Mouse (Mus musculus) gastrocnemius, postnatal 14 days (tissue): ENCODE measurements around the gene Cmah. TPM values are rescaled to one million over a fixed set of nuclear protein-coding genes. Genes with fewer than 3 reads are reported as not detected.

Experiments used
- DNase-seq: peaks from one replicate; pipeline ENCODE4 v3.0.0; 2021; ENCODE audit warnings: mixed read lengths
- intact Hi-C: fragments of 180-260 bp; cut with DNase I; formaldehyde crosslinking; loops from one replicate; pipeline ENCODE4 v1.15.1; 2025; ENCODE audit warnings: low total_unique reads
- total RNA-seq, 2 experiments: library from RNA; stranded (reverse); gene quantifications; 2 replicates each; pipeline ENCODE4 v1.2.3; 2021

Gene Cmah
- total RNA-seq, 2 experiments from 2014 or later, result 1.4 to 3.0 TPM

DNA sequence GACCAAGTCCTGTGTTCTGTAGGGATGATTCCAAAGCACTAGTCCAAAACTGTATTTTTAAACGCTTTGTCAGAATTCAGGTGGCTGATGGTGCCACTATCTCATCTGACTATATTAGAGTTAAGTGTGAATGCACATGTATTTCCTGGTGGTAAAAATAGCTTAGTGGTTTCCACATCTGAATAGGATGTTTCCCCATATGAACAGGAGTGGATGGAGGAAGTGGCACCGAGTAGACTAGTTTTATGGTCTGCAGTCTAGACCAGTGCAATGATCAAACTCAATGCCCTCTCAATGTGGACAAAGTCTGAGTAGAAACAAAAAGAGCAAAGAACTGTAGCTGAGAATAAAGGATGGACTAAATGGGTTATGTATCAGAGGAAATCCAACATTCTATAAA is 79.6 kb downstream of the Cmah start:
- no peak for DNase-seq
- intact Hi-C loops, result no loop called here

DNA sequence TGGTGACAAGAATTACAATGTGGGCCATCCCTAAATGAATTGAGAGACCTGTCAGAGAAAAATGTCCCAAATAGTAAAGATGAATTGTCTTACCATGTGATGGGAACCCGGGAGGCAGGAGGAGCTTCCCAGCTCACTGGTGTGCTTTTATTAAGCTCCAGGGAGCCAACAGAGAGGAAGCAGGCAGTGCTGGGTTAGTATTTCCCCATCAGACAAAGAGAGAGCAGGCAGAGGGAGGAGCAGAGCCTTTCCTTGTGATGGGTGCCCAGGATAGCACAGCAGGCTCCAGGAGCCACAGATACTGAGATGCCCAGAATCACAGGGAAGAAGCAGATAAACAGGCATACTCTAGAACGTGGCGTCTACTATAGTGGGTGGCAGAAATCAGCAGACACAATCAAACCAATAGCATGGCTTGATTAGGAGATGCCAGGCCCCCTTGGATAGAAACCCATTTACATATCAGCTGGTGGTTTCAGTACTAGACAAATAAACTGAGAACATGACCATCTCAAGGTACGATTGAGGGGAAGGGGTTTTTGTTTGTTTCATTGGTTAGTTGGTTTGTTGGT is 87.5 kb downstream of the Cmah start:
- no peak for DNase-seq
- intact Hi-C loops, result no loop called here

DNA sequence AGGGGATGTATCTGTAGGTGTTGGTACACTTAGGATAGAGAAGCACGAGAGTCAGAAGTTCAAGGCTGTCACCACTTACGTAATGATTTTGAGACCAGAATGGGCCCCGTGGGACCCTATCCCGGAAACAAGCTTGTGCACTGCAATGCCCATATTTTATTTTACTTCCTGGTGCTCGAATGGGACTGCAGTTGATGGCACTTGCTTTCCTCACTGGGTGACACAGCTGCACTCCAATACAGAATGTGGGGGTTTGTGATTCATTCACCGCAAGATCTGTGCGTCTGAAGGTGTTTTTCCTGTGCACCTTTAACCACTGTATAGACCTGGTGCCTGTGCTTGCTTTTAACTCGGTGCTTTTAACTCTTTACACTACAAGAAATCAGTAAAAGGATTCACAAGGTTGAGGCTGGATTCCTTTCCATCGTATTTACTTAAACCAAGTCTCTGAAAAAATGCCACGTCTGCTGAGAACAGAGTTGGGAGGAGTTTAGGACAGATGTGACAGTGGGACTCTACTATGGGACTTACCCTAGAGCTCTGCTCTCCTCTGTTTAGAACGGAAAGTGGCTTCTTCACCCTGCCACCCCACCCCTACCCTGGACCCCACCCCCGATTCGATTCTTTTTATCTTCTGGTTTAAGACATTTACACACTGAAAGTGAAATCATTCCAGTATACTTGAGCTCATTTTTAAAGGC is 88.5 kb downstream of the Cmah start:
- DNase-seq, result no peak
- intact Hi-C loops, result no loop called here

DNA sequence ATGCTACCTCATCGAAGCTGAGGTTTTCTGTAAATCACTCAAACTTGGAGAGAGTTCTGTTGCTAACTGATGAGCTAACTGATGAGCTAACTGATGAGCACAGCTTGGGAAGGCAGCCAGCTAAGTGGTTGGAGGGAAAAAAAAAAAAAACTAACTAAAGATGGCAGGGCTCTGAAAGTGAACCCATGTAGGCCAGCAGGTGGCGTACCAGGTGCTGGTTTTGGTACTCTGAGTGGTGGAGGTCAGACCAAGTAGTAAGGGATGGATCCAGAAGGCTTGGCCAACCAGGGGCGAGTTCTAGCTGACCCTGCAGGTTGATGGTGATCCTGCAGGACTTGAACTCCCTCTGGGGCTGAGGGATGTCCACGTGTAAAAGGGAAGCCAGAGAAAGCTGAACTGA is 89.2 kb downstream of the Cmah start:
- intact Hi-C loops, result no loop called here
- peak; percentile 44 for DNase-seq

DNA sequence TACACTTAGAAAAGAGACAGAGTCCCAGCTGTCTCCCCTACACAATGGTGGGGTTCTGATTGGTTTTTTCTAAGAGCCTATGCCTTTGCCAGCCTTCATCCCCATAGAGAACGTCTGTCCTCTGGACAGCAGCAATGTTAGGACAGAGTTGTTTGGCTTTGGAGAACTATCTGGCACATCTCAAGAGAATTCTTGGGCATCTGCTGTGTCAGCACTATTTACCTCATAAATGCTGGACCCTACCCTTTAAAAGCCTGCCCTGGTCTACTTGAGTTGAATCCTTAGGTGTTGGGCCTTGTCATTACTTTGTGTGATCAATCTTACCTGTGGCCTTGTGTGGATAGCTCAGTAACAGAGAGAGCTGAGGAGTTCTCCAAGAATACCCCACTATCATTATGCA is 90.8 kb downstream of the Cmah start:
- no peak for DNase-seq
- intact Hi-C loops, result no loop called here

DNA sequence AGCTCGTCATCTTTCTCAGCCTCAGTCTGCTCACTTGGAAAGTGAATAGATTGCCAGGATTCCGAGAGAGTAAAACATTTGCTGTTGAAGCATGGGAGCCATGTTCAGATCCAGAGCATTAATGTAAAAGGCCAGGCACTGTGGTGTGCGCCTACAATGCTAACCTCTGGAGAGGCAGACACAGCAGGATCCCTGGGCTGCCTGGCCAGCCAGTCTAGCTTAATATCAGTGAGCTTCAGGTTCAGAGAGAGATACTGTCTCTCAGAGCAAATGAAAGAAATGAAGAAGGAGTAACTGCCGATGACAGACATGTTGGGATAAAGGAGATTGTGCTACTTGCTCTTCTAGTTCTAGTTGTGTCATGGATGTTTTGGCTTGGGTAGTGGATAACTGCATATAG is 91.6 kb downstream of the Cmah start:
- intact Hi-C loops, result no loop called here
- no peak for DNase-seq

DNA sequence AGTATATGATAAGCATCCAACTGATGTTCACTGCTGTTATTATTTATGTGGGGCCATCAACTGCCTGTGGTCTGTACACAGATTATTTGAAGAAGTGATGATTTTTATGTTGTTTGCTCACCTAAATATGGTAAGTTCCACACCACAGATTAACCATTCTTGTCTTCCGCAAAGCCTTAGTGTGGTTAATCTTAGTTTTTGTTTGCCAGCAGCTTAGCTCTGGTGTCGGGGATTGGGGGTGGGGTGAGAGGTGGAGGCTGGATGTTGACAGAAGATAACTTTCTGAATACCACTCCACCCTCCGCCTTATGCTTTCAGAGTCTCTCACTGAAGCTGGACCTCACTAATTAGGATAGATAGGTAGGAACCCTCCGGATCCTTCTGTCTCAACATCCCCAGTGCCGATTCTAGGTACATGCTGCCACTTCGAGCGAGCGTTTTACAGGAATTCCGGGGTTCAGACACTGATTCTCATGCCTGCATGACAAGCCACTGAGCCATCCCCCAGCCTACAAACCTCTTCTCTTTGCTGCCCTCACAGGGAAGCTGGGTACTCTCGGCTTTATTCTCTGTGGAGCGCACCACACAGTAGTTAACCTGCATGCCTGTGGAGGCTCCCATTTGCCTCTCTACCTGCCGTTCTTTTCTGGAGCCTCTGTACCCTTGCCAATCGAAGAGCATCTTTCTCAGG is 92.5 kb downstream of the Cmah start:
- no peak for DNase-seq
- intact Hi-C loops, result no loop called here

DNA sequence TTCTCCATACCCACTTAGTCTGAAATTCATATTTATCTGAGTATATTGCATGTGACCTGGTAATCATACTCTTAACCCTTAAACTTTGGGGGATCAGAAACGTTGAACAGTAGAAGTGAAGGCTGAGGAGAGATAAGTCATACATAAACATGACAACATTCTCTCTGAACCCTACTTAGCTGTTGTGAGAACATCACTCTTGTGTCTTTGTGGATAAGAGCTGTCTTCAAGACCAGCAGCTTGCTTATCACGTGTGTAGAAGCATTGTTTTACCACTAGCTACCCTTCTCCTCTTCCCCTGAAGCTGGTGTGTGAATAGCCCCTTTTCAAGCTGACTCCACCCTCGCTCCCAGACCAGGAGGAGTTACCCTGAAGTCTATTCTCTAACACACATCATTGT is 94.8 kb downstream of the Cmah start:
- intact Hi-C loops, result no loop called here
- no peak for DNase-seq

DNA sequence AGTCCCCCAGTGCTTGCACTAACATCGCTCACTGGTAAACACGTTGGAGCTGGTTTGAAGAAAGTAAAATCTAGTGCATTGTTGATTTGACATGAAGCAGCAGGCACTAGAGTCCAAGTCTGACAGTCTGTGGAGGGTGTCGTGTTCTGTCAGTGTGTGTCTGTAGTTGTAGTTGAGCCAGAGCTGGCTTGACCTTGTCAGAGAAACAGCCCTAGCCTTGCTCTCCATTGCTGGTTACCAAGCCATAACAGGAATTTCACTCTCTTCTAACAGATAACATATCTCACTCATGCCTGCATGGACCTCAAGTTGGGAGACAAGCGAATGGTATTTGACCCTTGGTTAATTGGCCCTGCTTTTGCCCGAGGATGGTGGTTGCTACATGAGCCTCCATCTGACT is 103.0 kb downstream of the Cmah start:
- DNase-seq, result no peak
- intact Hi-C loops, result no loop called here

DNA sequence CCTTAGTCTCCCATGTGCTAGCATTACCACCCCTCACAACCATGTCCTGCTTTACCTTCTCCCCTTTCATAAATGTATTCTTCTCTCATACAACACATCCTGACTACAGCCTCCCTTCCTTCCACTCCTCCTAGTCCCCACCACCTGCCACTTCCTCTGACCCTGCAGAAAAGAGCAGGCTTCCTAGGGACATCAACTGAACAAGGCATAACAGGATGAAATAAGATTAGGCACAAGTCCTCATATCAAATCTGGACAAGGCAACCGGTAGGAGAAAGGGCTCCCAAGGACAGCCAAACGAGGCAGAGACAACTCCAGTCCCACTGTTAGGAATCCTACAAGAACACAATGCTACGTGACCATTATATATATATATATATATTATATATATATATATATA is 104.4 kb downstream of the Cmah start:
- DNase-seq, result no peak
- intact Hi-C loops, result no loop called here

DNA sequence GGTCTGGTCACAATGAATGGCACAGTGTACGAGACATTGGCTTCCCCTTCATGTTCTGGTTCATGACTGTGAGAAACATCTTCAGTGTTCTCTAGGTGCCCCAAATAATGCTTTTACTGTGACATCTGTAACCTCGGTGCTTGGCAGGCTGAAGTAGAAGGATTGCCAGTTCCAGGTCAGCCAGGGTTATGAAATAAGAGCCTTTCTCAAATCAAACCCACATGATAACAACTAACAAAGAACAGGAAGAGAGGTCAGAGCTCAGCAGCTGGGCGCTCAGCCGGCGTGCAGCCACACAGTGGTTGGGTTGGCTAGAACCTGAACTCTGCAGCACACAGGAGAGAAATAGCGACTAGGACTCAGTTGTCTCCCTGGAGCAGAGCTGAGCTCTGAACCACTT is 115.1 kb downstream of the Cmah start:
- intact Hi-C loops, result no loop called here
- DNase-seq, result no peak

DNA sequence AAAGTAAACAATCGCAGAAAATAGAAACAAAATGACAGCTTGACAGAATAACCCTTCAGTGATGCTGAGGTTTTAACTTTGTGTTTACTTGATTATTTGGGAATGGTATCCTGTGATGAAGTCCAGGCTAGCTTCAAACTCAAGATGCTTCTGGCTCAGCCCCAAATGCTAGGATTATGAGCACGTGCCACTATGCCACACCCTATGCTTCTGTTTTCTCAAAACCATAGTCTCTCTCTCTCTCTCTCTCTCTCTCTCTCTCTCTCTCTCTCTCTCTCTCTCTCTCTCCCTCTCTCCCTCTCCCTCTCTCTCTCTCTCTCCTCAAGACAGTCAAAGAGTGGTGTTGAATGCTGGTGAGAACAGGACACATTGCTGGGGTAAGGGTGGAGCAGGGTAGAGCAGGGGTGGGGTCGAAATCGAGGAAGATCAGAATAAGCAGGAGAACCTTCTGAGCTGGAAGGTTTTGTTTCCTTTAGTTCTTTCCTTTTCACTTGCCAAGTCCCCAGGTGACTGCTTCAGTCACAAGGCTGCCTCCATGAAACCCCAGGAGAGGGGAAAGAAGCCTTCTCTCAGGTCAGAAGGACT is 116.7 kb downstream of the Cmah start:
- no peak for DNase-seq
- intact Hi-C loops, result no loop called here

DNA sequence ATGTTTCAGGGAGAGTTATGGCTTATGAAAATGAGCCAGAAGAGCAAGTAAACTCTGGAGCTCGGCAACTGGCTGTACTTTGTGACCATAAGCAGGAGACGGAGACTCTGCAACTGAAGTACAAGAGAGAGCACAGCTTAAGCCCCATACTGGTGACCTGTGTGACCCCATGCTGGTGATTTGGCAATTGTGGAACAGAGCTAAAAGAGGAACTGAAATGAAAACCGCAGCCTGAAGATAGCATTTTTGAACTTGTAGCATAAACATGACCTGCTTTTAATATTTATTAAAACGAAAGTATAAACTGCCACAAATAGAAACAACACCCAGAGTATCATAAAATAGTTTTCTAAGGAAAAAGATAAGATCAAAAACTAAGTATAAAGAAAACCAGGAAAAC is 117.5 kb downstream of the Cmah start:
- no peak for DNase-seq
- intact Hi-C loops, result no loop called here

DNA sequence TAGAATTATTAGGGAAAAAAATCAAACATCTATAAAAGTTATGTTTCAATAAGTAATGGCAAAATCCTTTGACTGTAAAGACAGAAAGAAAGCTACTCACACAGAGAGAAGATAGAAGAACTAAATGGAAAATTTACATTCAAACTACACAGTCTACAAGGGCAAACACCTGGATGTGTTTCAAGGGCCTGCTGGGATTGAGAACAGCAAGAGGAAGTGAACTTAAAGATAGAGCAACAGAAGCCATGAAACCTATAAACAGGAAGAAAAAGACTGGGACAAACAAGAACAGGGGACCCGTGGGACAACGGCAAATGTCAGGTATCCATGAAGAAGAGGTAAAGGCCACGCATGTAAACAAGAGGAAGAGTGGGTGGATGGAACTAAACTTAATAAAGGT is 118.0 kb downstream of the Cmah start:
- intact Hi-C loops, result no loop called here
- no peak for DNase-seq

DNA sequence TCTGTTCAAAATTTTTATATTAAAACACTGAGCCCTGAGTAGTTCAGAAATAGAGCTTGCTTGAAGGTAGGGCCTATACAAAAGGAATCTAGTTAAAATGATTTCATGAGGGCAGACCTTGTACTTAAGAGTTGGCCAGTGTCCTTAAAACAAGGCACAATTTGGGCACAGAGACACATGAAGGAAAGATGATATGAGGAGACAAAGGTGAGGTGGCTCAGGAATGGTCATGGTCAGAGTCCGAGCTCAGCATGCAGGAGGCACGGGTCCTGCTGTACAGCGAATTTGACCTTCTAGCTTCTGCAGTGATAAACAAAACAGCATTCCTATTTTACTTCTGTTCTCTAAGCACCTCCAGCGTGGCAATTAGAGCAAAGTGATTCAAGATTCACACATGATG is 118.9 kb downstream of the Cmah start:
- intact Hi-C loops, result no loop called here
- DNase-seq, result no peak

DNA sequence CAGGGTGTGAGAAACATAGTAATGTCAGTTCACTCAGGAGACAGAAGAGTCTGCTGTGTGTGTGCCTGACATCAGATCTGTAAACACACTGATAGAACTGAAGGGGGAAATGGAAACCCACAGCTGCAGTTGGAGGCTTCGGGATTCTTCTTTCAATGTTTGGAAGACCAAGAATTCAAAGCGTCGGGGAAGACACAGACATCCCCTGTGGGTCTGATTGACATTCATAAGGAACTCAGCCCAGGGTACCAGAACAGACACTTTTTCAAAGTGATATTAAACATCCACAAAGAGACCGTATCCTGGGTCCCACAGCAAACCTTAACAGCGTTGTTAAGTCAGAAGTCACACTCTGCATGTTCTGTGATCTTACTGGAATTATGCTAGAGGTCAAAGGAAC is 119.8 kb downstream of the Cmah start:
- intact Hi-C loops, result no loop called here
- DNase-seq, result no peak

DNA sequence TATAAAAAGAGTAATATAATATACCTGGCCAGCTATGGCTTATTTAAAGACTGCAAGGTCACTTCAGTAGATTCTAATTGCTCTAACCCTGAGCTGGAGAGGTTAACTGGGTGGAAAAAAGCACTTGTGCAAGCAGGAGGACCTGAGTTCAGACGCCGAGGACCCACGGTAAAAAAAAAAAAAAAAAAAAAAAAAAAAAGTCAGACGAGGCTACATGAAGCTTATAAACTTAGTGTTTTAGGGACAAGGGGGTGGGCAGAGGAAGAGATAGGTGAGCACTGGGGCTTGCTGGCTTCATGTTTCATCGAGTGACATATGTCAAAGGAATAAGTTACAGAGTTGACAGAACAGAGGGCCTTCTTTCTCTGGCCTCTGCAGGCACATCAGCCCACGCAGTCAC is 121.4 kb downstream of the Cmah start:
- no peak for DNase-seq
- intact Hi-C loops, result no loop called here

DNA sequence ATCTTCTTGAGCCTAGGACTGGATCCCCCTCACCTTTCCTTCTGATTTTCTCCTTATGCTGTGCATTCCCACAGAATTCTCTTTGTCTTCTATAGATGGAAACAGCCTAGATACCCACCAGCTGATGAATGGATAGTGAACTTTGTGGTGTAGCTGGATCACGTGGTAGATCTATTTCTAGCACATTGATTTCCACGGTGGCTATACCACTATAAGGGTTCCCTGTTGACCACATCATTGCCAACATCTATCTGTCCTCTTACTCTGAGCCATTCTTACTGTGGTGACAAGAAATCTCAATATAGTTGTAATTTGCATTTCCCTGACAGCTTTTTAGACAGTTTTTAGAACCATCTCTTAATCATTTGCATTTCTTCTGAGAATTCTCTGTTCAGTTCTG is 124.3 kb downstream of the Cmah start:
- intact Hi-C loops, result no loop called here
- no peak for DNase-seq

DNA sequence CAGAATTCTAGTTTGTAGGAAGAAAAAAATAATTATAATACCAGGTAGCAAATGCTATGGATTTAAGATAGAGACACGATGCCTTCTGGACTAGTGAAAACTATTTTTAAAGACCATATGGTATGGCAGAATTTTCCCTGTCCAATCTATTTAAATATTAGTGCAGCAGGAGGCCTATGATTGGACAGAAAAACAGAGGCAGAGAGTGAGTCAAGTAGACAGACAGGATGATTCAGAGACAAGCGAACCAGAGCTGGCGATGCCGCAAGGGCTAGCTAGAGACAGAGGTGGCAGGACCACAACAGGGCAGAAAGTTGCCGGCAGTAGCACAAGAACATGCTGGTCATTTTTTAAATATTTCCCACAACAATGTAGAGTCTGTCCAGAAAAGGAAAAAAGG is 126.5 kb downstream of the Cmah start:
- intact Hi-C loops, result no loop called here
- DNase-seq, result no peak

DNA sequence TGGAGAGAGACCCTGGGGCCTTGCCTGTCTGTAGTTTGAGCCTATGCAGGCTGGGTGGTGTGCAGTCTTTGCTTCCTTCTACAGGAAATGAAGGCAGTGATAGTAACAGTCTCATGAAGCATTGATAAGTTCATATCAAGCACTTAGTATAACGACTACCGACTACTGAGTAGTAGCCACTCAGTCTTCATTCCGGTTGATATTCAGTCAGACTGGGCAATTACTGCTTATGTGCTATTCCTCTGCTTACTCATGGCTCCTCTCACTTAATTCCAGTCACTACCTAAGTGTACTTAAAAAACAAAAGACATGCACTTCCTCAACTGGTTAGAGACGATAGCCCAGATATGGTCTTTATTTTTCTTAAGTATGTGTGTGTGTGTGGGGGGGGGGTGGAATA is 129.2 kb downstream of the Cmah start:
- DNase-seq, result no peak
- intact Hi-C loops, result no loop called here

DNA sequence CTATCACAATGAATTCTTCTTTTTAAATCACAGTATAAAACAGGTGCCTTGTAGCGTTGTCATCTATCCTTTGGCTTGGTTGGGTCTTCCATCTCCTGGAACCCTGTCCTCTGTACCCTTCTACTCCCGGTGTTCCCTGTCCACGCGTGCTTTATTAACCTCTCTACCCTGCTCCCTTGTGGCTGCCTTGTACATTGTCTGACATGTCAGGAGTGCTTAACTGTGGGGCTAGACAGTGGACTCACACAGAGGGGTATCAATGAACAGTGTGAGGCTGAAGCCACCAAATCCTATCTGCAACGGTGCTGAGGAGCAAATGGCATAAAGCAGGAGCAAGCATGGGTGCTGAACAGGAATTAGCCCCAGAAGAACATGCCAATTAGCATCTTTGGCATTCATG is 133.3 kb downstream of the Cmah start:
- DNase-seq, result no peak
- intact Hi-C loops, result no loop called here
